In the genomic region with DNA sequence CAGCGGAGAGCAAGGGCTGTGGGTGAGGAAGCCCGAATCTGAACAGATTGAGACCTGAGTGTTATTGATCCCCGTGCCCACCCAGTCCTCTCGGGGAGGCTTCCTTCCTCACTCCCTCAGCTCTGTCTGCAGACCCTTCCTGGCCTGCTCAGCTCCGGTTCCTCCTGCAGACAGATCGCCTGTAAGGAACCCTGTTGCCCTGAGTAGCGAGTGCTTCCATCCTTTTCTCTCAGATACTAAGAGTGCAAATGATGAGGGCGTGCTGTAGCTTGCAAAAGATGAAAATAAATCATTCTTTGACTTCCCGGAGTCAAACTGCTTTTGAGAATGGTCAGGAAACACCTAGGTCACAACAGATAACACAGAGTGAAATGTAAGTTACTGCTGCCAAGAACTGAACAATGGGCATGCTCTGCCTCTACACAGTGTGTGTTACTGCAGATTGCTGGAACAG, we compare ENCODE assay signal across 8 mouse cellular contexts.
DNase-seq lines count a peak whose midpoint lies in the region; ATAC-seq lines count a peak whose summit lies in the region.

No protein-coding gene starts in this region.

- H3K27me3 ChIP-seq in embryonic facial prominence, embryonic 13.5 days: no peaks in the 10 kb centered on the region
- no peaks in the 10 kb centered on the region for H3K27me3 ChIP-seq in hindbrain, embryonic 15.5 days
- no peaks in the 10 kb centered on the region for H3K27me3 ChIP-seq in midbrain, embryonic 16.5 days (ENCODE audit: control insufficient read depth, insufficient read depth, low read depth, low read length)

- H3K9ac ChIP-seq in embryonic facial prominence, embryonic 13.5 days: no peak overlapping the region
- peak overlapping the region; percentile 5; the same call in 1 of the 2 replicates for H3K9ac ChIP-seq in hindbrain, embryonic 15.5 days
- H3K9ac ChIP-seq in midbrain, embryonic 16.5 days (ENCODE audit: low read depth, low read length): peak overlapping the region; percentile 59

- H3K27ac ChIP-seq in embryonic facial prominence, embryonic 13.5 days: no peak overlapping the region
- H3K27ac ChIP-seq in hindbrain, embryonic 15.5 days (replicated peaks): peak overlapping the region; percentile 83
- H3K27ac ChIP-seq in midbrain, embryonic 16.5 days (ENCODE audit: low read length): peak overlapping the region; percentile 61; the same call in 1 of the 2 replicates

- peak overlapping the region; percentile 19; the same call in 1 of the 2 replicates for H3K4me2 ChIP-seq in embryonic facial prominence, embryonic 13.5 days
- peak overlapping the region; percentile 55 for H3K4me2 ChIP-seq in hindbrain, embryonic 15.5 days
- peak overlapping the region; percentile 56 for H3K4me2 ChIP-seq in midbrain, embryonic 16.5 days (ENCODE audit: low read length)

- 43% methylated on average over 9 of the region's 9 CpGs for WGBS in embryonic facial prominence, embryonic 13.5 days
- WGBS in hindbrain, embryonic 15.5 days: 53% methylated on average over 9 of the region's 9 CpGs
- WGBS in midbrain, embryonic 16.5 days: 70% methylated on average over 9 of the region's 9 CpGs

- H3K9me3 ChIP-seq in embryonic facial prominence, embryonic 13.5 days: no peaks in the 10 kb centered on the region
- H3K9me3 ChIP-seq in hindbrain, embryonic 15.5 days: no peaks in the 10 kb centered on the region
- H3K9me3 ChIP-seq in midbrain, embryonic 16.5 days (replicated peaks; ENCODE audit: control insufficient read depth, low read length, poor library complexity, severe bottlenecking): no peaks in the 10 kb centered on the region

- peaks cover 40% of the 10 kb centered on the region for H3K4me1 ChIP-seq in embryonic facial prominence, embryonic 13.5 days
- peaks cover 38% of the 10 kb centered on the region for H3K4me1 ChIP-seq in hindbrain, embryonic 15.5 days (replicated peaks)
- peaks cover 16% of the 10 kb centered on the region for H3K4me1 ChIP-seq in midbrain, embryonic 16.5 days (ENCODE audit: control insufficient read depth, insufficient read depth, low read length)

- no peak for ATAC-seq in embryonic facial prominence, embryonic 13.5 days (ENCODE audit: insufficient number of reproducible peaks, insufficient read depth, low FRiP score, low TSS enrichment, low read depth)
- ATAC-seq in hindbrain, embryonic 15.5 days (ENCODE audit: low FRiP score, low read depth): peak; percentile 35; the same call in 1 of the 2 replicates
- peak; percentile 33; the same call in 1 of the 2 replicates for ATAC-seq in midbrain, embryonic 16.5 days
- ATAC-seq in megakaryocyte progenitor cell, adult 5-6 weeks (replicated peaks; ENCODE audit: poor library complexity): no peak

- no peak overlapping the region for H3K4me3 ChIP-seq in embryonic facial prominence, embryonic 13.5 days
- H3K4me3 ChIP-seq in hindbrain, embryonic 15.5 days: peak overlapping the region; percentile 32
- H3K4me3 ChIP-seq in midbrain, embryonic 16.5 days (ENCODE audit: low read depth, low read length): peak overlapping the region; percentile 30

- DNase-seq in kidney, adult 11 months: peak; percentile 14
- no peak for DNase-seq in kidney, postnatal 10 days
- no peak for DNase-seq in ovary, postnatal 36 days (ENCODE audit: low spot score)
- no peak for DNase-seq in adrenal gland, postnatal 36 days

- H3K36me3 ChIP-seq in embryonic facial prominence, embryonic 13.5 days: no peaks in the 10 kb centered on the region
- H3K36me3 ChIP-seq in hindbrain, embryonic 15.5 days: no peaks in the 10 kb centered on the region
- H3K36me3 ChIP-seq in midbrain, embryonic 16.5 days (ENCODE audit: control insufficient read depth, insufficient read depth, low read length): no peaks in the 10 kb centered on the region

Comparison
In these comparisons a context has a peak if more than half of its experiments do, and no peak if none do; other contexts are left out.
1. ATAC-seq: peak in hindbrain, embryonic 15.5 days (single experiment) and midbrain, embryonic 16.5 days (single experiment); none in embryonic facial prominence, embryonic 13.5 days (single experiment) and megakaryocyte progenitor cell, adult 5-6 weeks (single experiment).
2. Peak in every context shown above with its lines, with median percentiles within 50 percentile points of each other: H3K4me2 ChIP-seq.